Mouse (Mus musculus): ENCODE results near the gene Prap1.

- TF ChIP-seq CTCF (IDR thresholded peaks at IDR 0.05; ENCODE audit: extremely low read depth, insufficient read depth, low read length) = no peak
- TF ChIP-seq POLR2A (IDR thresholded peaks at IDR 0.05; ENCODE audit: extremely low read depth, insufficient read depth, low read length) = no peak
Observed at GRCm38 (mm10) chr7:140098466-140098865, 5.3 kb downstream of the Prap1 start.

All from cortical plate, adult 2 months (tissue).